Mouse (Mus musculus) liver, adult 2 months (tissue): ENCODE results near the gene Pcnx. TPM values are rescaled to one million over a fixed set of nuclear protein-coding genes. Genes with fewer than 3 reads are reported as not detected.
"Not testable (repeated sequence)": the region's sequence is repeated elsewhere in the genome, so short reads cannot be mapped to it uniquely, and the experiment has no call there.

Source experiments
- DNase-seq: peaks from one replicate; pipeline ENCODE4 v3.0.0-alpha.2; 2011; ENCODE audit warnings: low read depth, low spot score; ENCODE audit errors: extremely low read depth
- H3K27ac ChIP-seq: fragments of 200-500 bp; replicated peaks from 2 replicates; pipeline ENCODE4 v1.5.1; 2012; ENCODE audit warnings: low read depth, mild to moderate bottlenecking, control low read depth, inconsistent platforms, low read length; ENCODE audit not compliant: insufficient read depth
- H3K27me3 ChIP-seq: fragments of 200-500 bp; 2 replicates; pipeline ENCODE4 v1.6.1; 2012; ENCODE audit warnings: mild to moderate bottlenecking, moderate library complexity, low read length, inconsistent platforms; ENCODE audit not compliant: control insufficient read depth, insufficient read depth
- H3K36me3 ChIP-seq: fragments of 200-500 bp; 2 replicates; pipeline ENCODE4 v1.6.1; 2012; ENCODE audit warnings: low read length, inconsistent platforms; ENCODE audit not compliant: control insufficient read depth, insufficient read depth
- H3K4me1 ChIP-seq: fragments of 200-500 bp; 2 replicates; pipeline ENCODE4 v1.6.1; 2011; ENCODE audit warnings: low read length; ENCODE audit not compliant: control insufficient read depth, insufficient read depth
- H3K4me3 ChIP-seq: fragments of 200-500 bp; 2 replicates; pipeline ENCODE4 v1.5.1; 2011; ENCODE audit warnings: low read depth, mild to moderate bottlenecking, control low read depth, low read length, moderate library complexity; ENCODE audit not compliant: insufficient read depth
- H3K79me2 ChIP-seq: fragments of 200-500 bp; 2 replicates; pipeline ENCODE4 v1.6.1; 2012; ENCODE audit warnings: inconsistent platforms, mild to moderate bottlenecking, low read length, moderate library complexity; ENCODE audit not compliant: control insufficient read depth, insufficient read depth
- H3K9ac ChIP-seq: fragments of 200-500 bp; 2 replicates; pipeline ENCODE4 v1.6.1; 2012; ENCODE audit warnings: low read depth, mild to moderate bottlenecking, control low read depth, inconsistent platforms, low read length
- CTCF ChIP-seq: fragments of 200-500 bp; IDR thresholded peaks from 2 replicates; pipeline ENCODE4 v1.5.1; 2011; ENCODE audit warnings: low read depth, low read length, control low read depth
- POLR2A ChIP-seq: fragments of 200-500 bp; IDR thresholded peaks from 2 replicates; pipeline ENCODE4 v1.6.1; 2011; ENCODE audit warnings: low read length, control low read depth; ENCODE audit not compliant: insufficient read depth; ENCODE audit errors: extremely low read depth
- WGBS: fragments of 180-500 bp; shearing (Covaris S2); methylation state at CpG from one replicate; pipeline ENCODE4 v1.1.7; 2018; 5-methylcytosine and 5-hydroxymethylcytosine counted together
- polyA plus RNA-seq: library from polyadenylated mRNA; depleted of rRNA; stranded (reverse); fragments of >200 nt; gene quantifications from 2 replicates; pipeline ENCODE4 v1.2.3, GENCODE M21; 2012; rRNA removed
- total RNA-seq: library from RNA; depleted of rRNA; stranded (reverse); fragments of >200 nt; gene quantifications from 2 replicates; pipeline ENCODE4 v1.2.3, GENCODE M21; 2014; rRNA removed

Gene Pcnx
- total and polyA plus RNA-seq, 2 experiments: 10.6 to 14.5 TPM

- WGBS: 60% methylated on average over 3 of the region's 3 CpGs
- no peak overlapping the region for H3K9ac ChIP-seq
- no peak for DNase-seq
- no peaks in the 10 kb centered on the region for H3K79me2 ChIP-seq
- TF ChIP-seq POLR2A (no peak), CTCF (no peak)
- no peak overlapping the region for H3K4me3 ChIP-seq
- H3K4me1 ChIP-seq: no peaks in the 10 kb centered on the region
- no peak overlapping the region for H3K27ac ChIP-seq
- H3K27me3 ChIP-seq: no peaks in the 10 kb centered on the region
- H3K36me3 ChIP-seq: peaks cover 17% of the 10 kb centered on the region
These were observed 137.7 kb downstream of the Pcnx start for GRCm38 (mm10) chr12:81997497-81997896.

GRCm38 (mm10) chr12:82002697-82003096 is 142.9 kb downstream of the Pcnx start:
- not testable (repeated sequence) for H3K27me3 ChIP-seq
- WGBS: no CpG with 5 or more reads among the region's 6 CpGs

GRCm38 (mm10) chr12:82025901-82026633 is 166.2 kb downstream of the Pcnx start:
- not testable (repeated sequence) for H3K79me2 ChIP-seq, H3K36me3 ChIP-seq, H3K4me1 ChIP-seq, H3K27ac ChIP-seq, H3K9ac ChIP-seq, H3K4me3 ChIP-seq, DNase-seq, H3K27me3 ChIP-seq
- no CpG with 5 or more reads among the region's 6 CpGs for WGBS

More at GRCm38 (mm10) chr12:82002697-82003096, 142.9 kb downstream of the Pcnx start:
- H3K4me3 ChIP-seq, DNase-seq, H3K79me2 ChIP-seq, H3K4me1 ChIP-seq, H3K36me3 ChIP-seq, H3K27ac ChIP-seq, H3K9ac ChIP-seq: not testable (repeated sequence)

GRCm38 (mm10) chr12:82033524-82033923 is 173.7 kb downstream of the Pcnx start:
- not testable (repeated sequence) for H3K9ac ChIP-seq, DNase-seq, H3K36me3 ChIP-seq, H3K4me3 ChIP-seq, H3K27me3 ChIP-seq, H3K27ac ChIP-seq, H3K4me1 ChIP-seq, H3K79me2 ChIP-seq
- no CpG with 5 or more reads among the region's 6 CpGs for WGBS

GRCm38 (mm10) chr12:82033973-82034372 is 174.2 kb downstream of the Pcnx start:
- not testable (repeated sequence) for H3K27ac ChIP-seq, H3K36me3 ChIP-seq, H3K4me1 ChIP-seq, DNase-seq, H3K79me2 ChIP-seq, H3K4me3 ChIP-seq, H3K9ac ChIP-seq, H3K27me3 ChIP-seq
- WGBS: no CpG with 5 or more reads among the region's 6 CpGs

GRCm38 (mm10) chr12:82044078-82044477 is 184.3 kb downstream of the Pcnx start:
- not testable (repeated sequence) for DNase-seq, H3K4me3 ChIP-seq, H3K79me2 ChIP-seq, H3K4me1 ChIP-seq, H3K27ac ChIP-seq, H3K9ac ChIP-seq, H3K27me3 ChIP-seq, H3K36me3 ChIP-seq
- WGBS: no CpG with 5 or more reads among the region's 4 CpGs

Other genes with a start within 250 kb of the Pcnx start
- 0.13 TPM in 1 of 2 replicates, not detected in the other for gene Ttc9, start 228.8 kb upstream of the Pcnx start, total RNA-seq
- gene Ttc9, start 228.8 kb upstream of the Pcnx start, polyA plus RNA-seq: not detected in 2 replicates
- gene Map3k9, start 78.8 kb upstream of the Pcnx start, total RNA-seq: 0.09 and 0.13 TPM in 2 replicates
- 0.07 TPM in 1 of 2 replicates, not detected in the other for gene Map3k9, start 78.8 kb upstream of the Pcnx start, polyA plus RNA-seq